Mouse (Mus musculus) E14TG2a.4 (cell line): Measurements from ENCODE around the gene Tdrd9.

Experiments used
- H3K27me3 ChIP-seq: 2 replicates; pipeline ENCODE4 v1.6.1; 2014; ENCODE audit warnings: low read length, control low read depth; ENCODE audit not compliant: insufficient read depth
- H3K36me3 ChIP-seq: 2 replicates; pipeline ENCODE4 v1.6.1; 2014; ENCODE audit warnings: low read length, control low read depth; ENCODE audit not compliant: insufficient read depth
- H3K4me1 ChIP-seq: replicated peaks from 2 replicates; pipeline ENCODE4 v1.6.1; 2014; ENCODE audit warnings: low read depth, low read length, control low read depth
- H3K4me3 ChIP-seq: replicated peaks from 2 replicates; pipeline ENCODE4 v1.5.1; 2014; ENCODE audit warnings: mild to moderate bottlenecking, low read length
- H3K9me3 ChIP-seq: 2 replicates; pipeline ENCODE4 v1.6.1; 2014; ENCODE audit warnings: low read length, control low read depth
- CTCF ChIP-seq: conservative IDR thresholded peaks from 2 replicates; pipeline ENCODE4 v1.5.1; 2014; ENCODE audit warnings: low read length
- NANOG ChIP-seq: IDR thresholded peaks from 2 replicates; pipeline ENCODE4 v1.6.1; 2014; ENCODE audit warnings: borderline replicate concordance, low read length, mixed read lengths
- POU5F1 ChIP-seq: IDR thresholded peaks from 2 replicates; pipeline ENCODE4 v1.6.1; 2014; ENCODE audit warnings: low read length, borderline replicate concordance

Gene Tdrd9

GRCm38 (mm10) chr12:111950486-111950885 is 20.9 kb upstream of the Tdrd9 start:
- Histone ChIP-seq H3K36me3 (no peaks in the 10 kb centered on the region), H3K27me3 (peaks cover 23% of the 10 kb centered on the region; the same call in 1 of the 2 replicates), H3K4me3 (no peak overlapping the region), H3K4me1 (peaks cover 6% of the 10 kb centered on the region), H3K9me3 (no peaks in the 10 kb centered on the region)
- no peak for TF ChIP-seq POU5F1
- TF ChIP-seq NANOG: no peak
- TF ChIP-seq CTCF: no peak

- Histone ChIP-seq H3K27me3 (peaks cover 27% of the 10 kb centered on the region; the same call in 1 of the 2 replicates), H3K4me1 (no peaks in the 10 kb centered on the region), H3K36me3 (no peaks in the 10 kb centered on the region), H3K9me3 (no peaks in the 10 kb centered on the region), H3K4me3 (no peak overlapping the region)
- TF ChIP-seq NANOG: no peak
- no peak for TF ChIP-seq CTCF
- no peak for TF ChIP-seq POU5F1
These were observed 19.7 kb upstream of the Tdrd9 start for GRCm38 (mm10) chr12:111951701-111952100.

- Histone ChIP-seq H3K36me3 (peaks cover 20% of the 10 kb centered on the region), H3K27me3 (peaks cover 22% of the 10 kb centered on the region; the same call in 1 of the 2 replicates)
- no peak for TF ChIP-seq CTCF
These were observed 15.2 kb upstream of the Tdrd9 start for GRCm38 (mm10) chr12:111956173-111956572.

DNA sequence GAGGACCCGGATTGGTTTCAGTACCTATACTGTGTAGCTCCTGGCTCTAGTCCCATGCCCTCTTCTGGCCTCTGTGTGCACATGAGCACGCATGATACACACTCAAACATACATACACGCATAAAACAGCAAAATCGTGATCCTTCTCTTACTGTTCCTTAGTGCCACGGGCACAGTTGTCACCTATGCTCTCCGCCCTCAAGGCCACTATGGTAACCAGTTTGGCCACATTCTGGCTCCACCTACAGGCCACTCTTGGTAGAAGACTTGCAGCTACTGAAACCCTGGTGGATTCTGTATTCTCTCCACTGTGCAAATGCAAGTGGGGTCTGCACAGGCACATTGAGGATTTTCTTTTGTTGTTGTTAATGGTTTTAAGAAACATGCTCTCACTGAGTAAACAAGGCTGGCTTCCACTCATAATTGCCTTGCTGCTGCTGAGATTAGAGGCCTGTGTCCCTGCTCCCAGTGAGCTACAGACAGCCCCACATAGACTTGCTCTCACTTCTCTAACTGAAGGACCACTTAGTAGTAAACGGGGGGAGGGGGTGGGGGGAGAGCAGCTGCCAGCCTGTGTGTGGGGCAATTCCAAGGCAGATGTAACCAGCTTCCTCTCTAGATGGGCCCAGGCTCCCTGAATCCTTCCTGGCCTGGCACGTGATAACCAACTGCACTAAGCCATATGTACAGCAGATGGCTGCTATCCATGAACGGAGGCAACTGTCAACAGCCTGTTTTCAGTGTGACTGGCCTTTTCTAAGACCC is 13.1 kb upstream of the Tdrd9 start:
- peaks cover 41% of the 10 kb centered on the region for H3K36me3 ChIP-seq
- H3K4me1 ChIP-seq: peaks cover 7% of the 10 kb centered on the region; the same call in 1 of the 2 replicates
- peaks cover 11% of the 10 kb centered on the region; the same call in 1 of the 2 replicates for H3K27me3 ChIP-seq
- peaks cover 6% of the 10 kb centered on the region for H3K9me3 ChIP-seq
- no peak overlapping the region for H3K4me3 ChIP-seq
- TF ChIP-seq NANOG: no peak
- TF ChIP-seq POU5F1: no peak
- TF ChIP-seq CTCF: peak; percentile 75

More at GRCm38 (mm10) chr12:111956173-111956572, 15.2 kb upstream of the Tdrd9 start:
- 0 out of 2 replicates have a peak, but pooled peaks cover 6% of the 10 kb centered on the region for H3K4me1 ChIP-seq
- no peak overlapping the region for H3K4me3 ChIP-seq
- H3K9me3 ChIP-seq: peaks cover 6% of the 10 kb centered on the region

GRCm38 (mm10) chr12:111963339-111963738 is 8.0 kb upstream of the Tdrd9 start:
- TF ChIP-seq NANOG: no peak
- no peak for TF ChIP-seq POU5F1
- TF ChIP-seq CTCF: no peak
- Histone ChIP-seq H3K36me3 (peaks cover 64% of the 10 kb centered on the region), H3K4me3 (no peak overlapping the region)

DNA sequence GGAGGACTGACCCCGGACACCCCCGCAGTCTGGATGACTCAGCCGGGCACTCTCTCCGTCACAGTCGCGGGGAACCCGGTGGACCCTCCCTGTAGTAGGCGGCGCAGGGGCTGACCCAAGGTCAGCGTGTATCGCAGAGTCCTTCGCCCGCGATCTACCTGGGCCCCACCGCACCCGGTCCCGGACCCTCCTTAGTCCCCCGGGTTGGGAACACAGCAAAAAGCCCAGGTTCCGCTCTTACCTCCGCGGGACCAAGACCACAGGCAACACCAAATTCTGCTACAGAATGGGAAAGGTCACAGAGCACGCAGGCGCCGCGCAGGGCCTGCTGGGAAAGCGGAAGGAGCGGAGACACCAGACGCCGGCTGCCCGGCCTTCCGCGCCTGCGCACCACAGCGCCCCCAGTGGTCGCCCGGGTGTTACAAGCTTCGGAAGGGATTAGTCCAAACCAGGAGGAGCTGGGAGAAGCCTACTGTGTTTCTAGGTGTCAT is 4.6 kb upstream of the Tdrd9 start, which contains the start of gene Atp5mpl:
Gene Atp5mpl (minus strand): TSS at position 295 of the 491 bp plus-strand sequence.
- H3K4me1 ChIP-seq: peaks cover 37% of the 10 kb centered on the region
- peaks cover 11% of the 10 kb centered on the region for H3K27me3 ChIP-seq
- H3K9me3 ChIP-seq: no peaks in the 10 kb centered on the region
- peak; percentile 25; the same call in 1 of the 2 replicates for TF ChIP-seq CTCF
- TF ChIP-seq NANOG: no peak
- TF ChIP-seq POU5F1: no peak
- peak within 1 kb of the TSS; percentile 98 for H3K4me3 ChIP-seq
- peaks cover 38% of the 10 kb centered on the region for H3K36me3 ChIP-seq

More at GRCm38 (mm10) chr12:111963339-111963738, 8.0 kb upstream of the Tdrd9 start:
- H3K27me3 ChIP-seq: no peaks in the 10 kb centered on the region
- peaks cover 40% of the 10 kb centered on the region for H3K4me1 ChIP-seq
- H3K9me3 ChIP-seq: peaks cover 6% of the 10 kb centered on the region

- H3K36me3 ChIP-seq: peaks cover 5% of the 10 kb centered on the region
- no peak overlapping the region for H3K4me3 ChIP-seq
- TF ChIP-seq CTCF (no peak), NANOG (no peak), POU5F1 (no peak)
- H3K9me3 ChIP-seq: peaks cover 8% of the 10 kb centered on the region; the same call in 1 of the 2 replicates
- H3K4me1 ChIP-seq: peaks cover 20% of the 10 kb centered on the region
- peaks cover 11% of the 10 kb centered on the region for H3K27me3 ChIP-seq
These were observed 1.3 kb upstream of the Tdrd9 start for GRCm38 (mm10) chr12:111970085-111970484.

GRCm38 (mm10) chr12:111972504-111972903 is 1.1 kb downstream of the Tdrd9 start:
- H3K4me1 ChIP-seq: peaks cover 20% of the 10 kb centered on the region
- no peak overlapping the region for H3K4me3 ChIP-seq
- peaks cover 11% of the 10 kb centered on the region for H3K27me3 ChIP-seq
- H3K36me3 ChIP-seq: no peaks in the 10 kb centered on the region
- no peak for TF ChIP-seq NANOG
- no peak for TF ChIP-seq POU5F1
- no peak for TF ChIP-seq CTCF
- peaks cover 8% of the 10 kb centered on the region; the same call in 1 of the 2 replicates for H3K9me3 ChIP-seq

GRCm38 (mm10) chr12:111974578-111974977 is 3.2 kb downstream of the Tdrd9 start:
- H3K36me3 ChIP-seq: no peaks in the 10 kb centered on the region
- peaks cover 11% of the 10 kb centered on the region for H3K27me3 ChIP-seq
- H3K9me3 ChIP-seq: peaks cover 8% of the 10 kb centered on the region; the same call in 1 of the 2 replicates
- H3K4me3 ChIP-seq: no peak overlapping the region
- H3K4me1 ChIP-seq: peaks cover 23% of the 10 kb centered on the region
- TF ChIP-seq NANOG (no peak), CTCF (no peak), POU5F1 (no peak)
